Mouse (Mus musculus) CH12.LX (cell line): ENCODE measurements around the gene Sept9. TPM values are rescaled to one million over a fixed set of nuclear protein-coding genes. Genes with fewer than 3 reads are reported as not detected.
"Not testable (repeated sequence)": the region's sequence is repeated elsewhere in the genome, so short reads cannot be mapped to it uniquely, and the experiment has no call there.

Source experiments
- DNase-seq: peaks from one replicate; pipeline ENCODE4 v3.0.0-alpha.2; 2013; ENCODE audit errors: extremely low read depth
- H3K27ac ChIP-seq: 2 replicates; pipeline ENCODE4 v1.5.1; 2012; ENCODE audit warnings: low read depth, mild to moderate bottlenecking, control low read depth, moderate library complexity; ENCODE audit not compliant: insufficient read depth
- H3K27me3 ChIP-seq: replicated peaks from 2 replicates; pipeline ENCODE3; 2012; ENCODE audit warnings: inconsistent platforms
- H3K36me3 ChIP-seq, 2 experiments: replicated peaks in 1 of 2; 2 replicates each; pipeline versions ENCODE3 to v1.6.1; 2012; ENCODE audit warnings: inconsistent platforms in 1 of 2, low read length in 1 of 2, mild to moderate bottlenecking in 1 of 2, mixed read lengths in 1 of 2, moderate library complexity in 1 of 2; ENCODE audit not compliant: control insufficient read depth in 1 of 2, insufficient read depth in 1 of 2
- H3K4me1 ChIP-seq, 2 experiments: 2 replicates each; pipeline ENCODE4 v1.6.1; 2012; ENCODE audit warnings: inconsistent platforms in 1 of 2, moderate library complexity in 1 of 2; ENCODE audit not compliant: insufficient read depth in 2 of 2, control insufficient read depth in 1 of 2
- H3K4me2 ChIP-seq: 2 replicates; pipeline ENCODE4 v1.6.1; 2012; ENCODE audit warnings: low read depth, mild to moderate bottlenecking, control low read depth; ENCODE audit not compliant: poor library complexity, insufficient read depth, severe bottlenecking
- H3K4me3 ChIP-seq, 3 experiments: fragments of 150-350 bp in 1 of 3; sonication (generic) in 1 of 3; replicated peaks in 1 of 3; 2 replicates each; pipeline versions ENCODE3 to v1.5.1; 2011 to 2012; ENCODE audit warnings: low read depth in 2 of 3, low read length in 2 of 3, mild to moderate bottlenecking in 2 of 3, moderate library complexity in 2 of 3, control low read depth in 1 of 3, improper control_type of control experiment in 1 of 3, inconsistent platforms in 1 of 3, mixed read lengths in 1 of 3; ENCODE audit not compliant: poor library complexity in 1 of 3
- H3K79me2 ChIP-seq: replicated peaks from 2 replicates; pipeline ENCODE4 v1.6.1; 2012; ENCODE audit warnings: mild to moderate bottlenecking, moderate library complexity; ENCODE audit not compliant: control insufficient read depth, poor library complexity, insufficient read depth, severe bottlenecking; ENCODE audit errors: extremely low read depth
- H3K9ac ChIP-seq: 2 replicates; pipeline ENCODE4 v1.6.1; 2012; ENCODE audit warnings: low read depth, mild to moderate bottlenecking, control low read depth, moderate library complexity; ENCODE audit not compliant: insufficient read depth
- H3K9me3 ChIP-seq: replicated peaks from 2 replicates; pipeline ENCODE3; 2012; ENCODE audit warnings: low read length, inconsistent platforms, mixed read lengths
- BHLHE40 ChIP-seq: IDR thresholded peaks from 2 replicates; pipeline ENCODE4 v1.6.1; 2011; ENCODE audit warnings: mild to moderate bottlenecking, low read depth, low read length, improper control_type of control experiment
- CHD1 ChIP-seq: IDR thresholded peaks from 2 replicates; pipeline ENCODE4 v1.6.1; 2012; ENCODE audit warnings: low read depth, low read length, improper control_type of control experiment, inconsistent platforms
- ELF1 ChIP-seq: IDR thresholded peaks from 2 replicates; pipeline ENCODE4 v1.6.1; 2014; ENCODE audit warnings: low read depth, mild to moderate bottlenecking, inconsistent platforms, low read length, improper control_type of control experiment
- EP300 ChIP-seq: IDR thresholded peaks from 2 replicates; pipeline ENCODE4 v1.6.1; 2011; ENCODE audit warnings: low read length, improper control_type of control experiment
- JUND ChIP-seq: conservative IDR thresholded peaks from 2 replicates; pipeline ENCODE4 v1.6.1; 2011; ENCODE audit warnings: low read depth, low read length, improper control_type of control experiment
- MAX ChIP-seq: IDR thresholded peaks from 2 replicates; pipeline ENCODE4 v1.6.1; 2011; ENCODE audit warnings: low read length, improper control_type of control experiment
- NELFE ChIP-seq: IDR thresholded peaks from 2 replicates; pipeline ENCODE4 v1.6.1; 2011; ENCODE audit warnings: low read depth, low read length, improper control_type of control experiment
- NRF1 ChIP-seq: IDR thresholded peaks from 2 replicates; pipeline ENCODE4 v1.6.1; 2014; ENCODE audit warnings: low read depth, mild to moderate bottlenecking, inconsistent platforms, low read length, improper control_type of control experiment, moderate library complexity
- POLR2A ChIP-seq: IDR thresholded peaks from 2 replicates; pipeline ENCODE4 v1.6.1; 2011; ENCODE audit warnings: low read depth, mild to moderate bottlenecking, improper control_type of control experiment, low read length
- SIN3A ChIP-seq: IDR thresholded peaks from 2 replicates; pipeline ENCODE4 v1.6.1; 2012; ENCODE audit warnings: low read length, improper control_type of control experiment, inconsistent platforms
- SMC3 ChIP-seq: IDR thresholded peaks from 2 replicates; pipeline ENCODE4 v1.6.1; 2011; ENCODE audit warnings: low read depth, low read length, improper control_type of control experiment
- ZC3H11A ChIP-seq: IDR thresholded peaks from 2 replicates; pipeline ENCODE4 v1.6.1; 2012; ENCODE audit warnings: low read depth, mild to moderate bottlenecking, inconsistent platforms, low read length, improper control_type of control experiment
- dilution Hi-C: fragments of 300-500 bp; cut with MboI; formaldehyde crosslinking; loops from 2 replicates; pipeline ENCODE4 v1.14.3; 2020; ENCODE audit warnings: low sequenced_read_pairs; ENCODE audit not compliant: extremely low pct_unique_long_range_greater_than_20kb, extremely low pct_ligation_motif_present
- in situ Hi-C: fragments of 300-500 bp; cut with MboI; formaldehyde crosslinking; loops from 3 replicates; pipeline ENCODE4 v1.14.3; 2019; ENCODE audit warnings: low sequenced_read_pairs, low pct_ligation_motif_present, low pct_unique_long_range_greater_than_20kb, mixed read lengths
- polyA plus RNA-seq: library from polyadenylated mRNA; unstranded; fragments of >175 nt; gene quantifications from 2 replicates; pipeline ENCODE4 v1.2.1, GENCODE M21; 2012; ENCODE audit warnings: low read depth; ENCODE audit not compliant: insufficient read length
- total RNA-seq, 2 experiments: library from RNA; depleted of rRNA; stranded (reverse); fragments of 300-350 nt in 1 of 2; fragments of >200 nt in 1 of 2; gene quantifications; 2 replicates each; pipeline ENCODE4 v1.2.3; 2012 to 2014

Gene Sept9
- total and polyA plus RNA-seq, 3 experiments: 47.6 to 128 (median 110) TPM

DNA sequence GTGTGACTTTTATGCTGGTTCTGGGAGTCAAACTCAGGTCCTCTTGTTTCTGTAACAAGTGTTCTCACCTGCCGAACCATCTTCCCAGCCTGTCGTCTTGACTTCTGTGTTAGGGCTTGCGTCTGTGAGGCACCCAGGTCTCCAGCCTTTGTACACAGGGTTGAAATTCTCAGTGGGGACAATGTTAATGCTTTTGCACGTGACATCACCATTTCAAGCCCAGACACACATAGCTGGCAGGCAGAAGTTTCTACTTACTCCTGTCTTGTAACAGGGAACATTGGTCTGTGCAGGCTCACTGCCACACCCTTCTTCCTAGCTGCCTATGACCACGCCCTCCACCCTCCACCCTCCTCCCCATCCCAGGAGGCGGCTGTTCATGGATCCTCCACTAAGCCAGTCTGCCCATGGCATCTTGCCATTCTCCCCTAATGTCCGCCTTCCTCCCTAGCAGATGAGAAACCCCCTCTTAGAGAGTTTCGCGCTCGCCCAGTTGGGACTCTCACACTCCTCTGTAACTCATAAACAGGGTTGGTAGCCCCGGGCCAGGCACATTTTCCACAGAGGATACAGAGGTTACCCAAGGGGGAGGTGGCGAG lies 124.6 kb downstream of the Sept9 start:
- Histone ChIP-seq H3K27ac (peak overlapping the region; percentile 96), H3K4me2 (peak overlapping the region; percentile 12), H3K9ac (peak overlapping the region; percentile 26), H3K4me3 (peak overlapping the region in 1 of 3 experiments; percentile 6), H3K79me2 (peaks cover 49% of the 10 kb centered on the region), H3K9me3 (no peaks in the 10 kb centered on the region), H3K27me3 (no peaks in the 10 kb centered on the region), H3K36me3 (peaks cover 0 to 7% of the 10 kb centered on the region in 2 experiments), H3K4me1 (peaks cover 55 to 85% of the 10 kb centered on the region in 2 experiments)
- TF ChIP-seq POLR2A: 0 out of 2 replicates have a peak, but pooled peaks have one; percentile 18
- peak; percentile 66 for TF ChIP-seq BHLHE40
- no peak for TF ChIP-seq NELFE
- no peak for TF ChIP-seq ZC3H11A
- in situ Hi-C loops (no loop called here), dilution Hi-C loops (no loop called here)
- no peak for DNase-seq

DNA sequence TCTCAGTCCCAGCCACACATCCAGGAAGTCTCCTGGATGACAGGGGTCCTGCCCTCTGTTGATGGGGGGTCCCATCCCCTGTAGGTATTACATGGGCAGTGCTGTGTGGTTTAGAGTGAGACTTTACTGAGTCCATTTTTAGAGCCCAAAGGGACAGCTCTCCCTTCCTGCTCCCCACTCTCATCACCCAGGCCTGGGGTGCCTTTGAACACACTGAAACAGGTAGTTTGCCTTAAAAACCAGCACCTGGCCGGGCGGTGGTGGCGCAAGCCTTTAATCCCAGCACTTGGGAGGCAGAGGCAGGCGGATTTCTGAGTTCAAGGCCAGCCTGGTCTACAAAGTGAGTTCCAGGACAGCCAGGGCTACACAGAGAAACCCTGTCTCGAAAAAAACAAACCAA lies 125.3 kb downstream of the Sept9 start:
- Histone ChIP-seq H3K4me3 (peak overlapping the region in 1 of 3 experiments; percentile 6), H3K79me2 (peaks cover 55% of the 10 kb centered on the region), H3K36me3 (peaks cover 0 to 13% of the 10 kb centered on the region in 2 experiments), H3K4me1 (peaks cover 52 to 86% of the 10 kb centered on the region in 2 experiments), H3K27ac (peak overlapping the region; percentile 96), H3K9ac (peak overlapping the region; percentile 26; the same call in 1 of the 2 replicates)
- H3K27me3 ChIP-seq, dilution Hi-C loops, DNase-seq, H3K9me3 ChIP-seq, in situ Hi-C loops, H3K4me2 ChIP-seq: not testable (repeated sequence)
- TF ChIP-seq CHD1: peak; percentile 78
- TF ChIP-seq EP300: peak; percentile 18; the same call in 1 of the 2 replicates
- TF ChIP-seq ELF1: 0 out of 2 replicates have a peak, but pooled peaks have one; percentile 27
- TF ChIP-seq SIN3A: 0 out of 2 replicates have a peak, but pooled peaks have one; percentile 35
- 0 out of 2 replicates have a peak, but pooled peaks have one; percentile 11 for TF ChIP-seq NRF1

DNA sequence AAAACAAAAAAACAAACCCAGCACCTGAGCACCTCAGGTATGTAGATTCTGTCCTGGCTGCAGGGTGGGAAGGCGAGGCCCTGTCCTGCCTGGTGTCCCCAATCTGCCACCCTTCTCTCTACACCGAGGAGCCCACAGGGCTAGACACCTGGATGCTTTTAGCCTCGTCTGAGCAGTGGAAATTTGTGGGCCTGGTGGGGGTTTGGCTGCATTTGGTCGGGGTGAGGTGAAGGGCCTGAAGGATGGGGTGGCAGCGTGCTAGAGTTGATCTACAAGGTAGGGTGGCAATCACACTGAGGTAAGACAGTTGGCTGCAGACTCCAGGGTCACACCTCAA lies 125.6 kb downstream of the Sept9 start:
- peak overlapping the region; percentile 26 for H3K9ac ChIP-seq
- H3K27ac ChIP-seq: peak overlapping the region; percentile 96
- no peak for TF ChIP-seq JUND
- peak; percentile 60; the same call in 1 of the 2 replicates for TF ChIP-seq MAX
- no peak for TF ChIP-seq SIN3A
- TF ChIP-seq NRF1: 0 out of 2 replicates have a peak, but pooled peaks have one; percentile 20
- peak; percentile 21; the same call in 1 of the 2 replicates for TF ChIP-seq SMC3
- peak; percentile 54; the same call in 1 of the 2 replicates for TF ChIP-seq CHD1
- TF ChIP-seq EP300: 0 out of 2 replicates have a peak, but pooled peaks have one; percentile 24
- dilution Hi-C loops: no loop called here
- in situ Hi-C loops: no loop called here
- DNase-seq: no peak
- H3K27me3 ChIP-seq: no peaks in the 10 kb centered on the region
- no peaks in the 10 kb centered on the region for H3K9me3 ChIP-seq
- peaks cover 59% of the 10 kb centered on the region for H3K79me2 ChIP-seq
- peaks cover 0 to 17% of the 10 kb centered on the region in 2 experiments for H3K36me3 ChIP-seq
- peak overlapping the region in 2 of 3 experiments; percentile 3 to 5 for H3K4me3 ChIP-seq
- peak overlapping the region; percentile 18 for H3K4me2 ChIP-seq
- H3K4me1 ChIP-seq: peaks cover 51 to 87% of the 10 kb centered on the region in 2 experiments
